Mouse (Mus musculus) hindbrain, embryonic 11.5 days (tissue): ENCODE data around the gene Cyfip2. TPM values are rescaled to one million over a fixed set of nuclear protein-coding genes. Genes with fewer than 3 reads are reported as not detected.

Source experiments
- ATAC-seq: fragments of 200-750 bp; cut with Nextera tagmentation; 2 replicates; pipeline ENCODE4 v1.8.0; 2017; ENCODE audit warnings: mild to moderate bottlenecking, moderate TSS enrichment, moderate library complexity; ENCODE audit not compliant: low FRiP score
- DNase-seq: peaks from one replicate; pipeline ENCODE4 v3.0.0-alpha.2; 2015; ENCODE audit warnings: low spot score
- H3K27ac ChIP-seq: fragments of 300-500 bp; sonication (generic); 2 replicates; pipeline ENCODE4 v1.5.1; 2014; ENCODE audit warnings: mild to moderate bottlenecking, low read depth, low read length
- H3K27me3 ChIP-seq: fragments of 300-500 bp; sonication (generic); 2 replicates; pipeline ENCODE4 v1.6.1; 2014; ENCODE audit warnings: mild to moderate bottlenecking, low read length, moderate library complexity, mixed read lengths; ENCODE audit not compliant: control insufficient read depth, insufficient read depth
- H3K36me3 ChIP-seq: fragments of 300-500 bp; sonication (generic); 2 replicates; pipeline ENCODE4 v1.6.1; 2014; ENCODE audit warnings: mild to moderate bottlenecking, low read length, moderate library complexity, mixed read lengths; ENCODE audit not compliant: control insufficient read depth, insufficient read depth
- H3K4me1 ChIP-seq: fragments of 300-500 bp; sonication (generic); replicated peaks from 2 replicates; pipeline ENCODE4 v1.6.1; 2014; ENCODE audit warnings: low read length, mixed read lengths; ENCODE audit not compliant: control insufficient read depth, insufficient read depth
- H3K4me2 ChIP-seq: fragments of 300-500 bp; sonication (generic); replicated peaks from 2 replicates; pipeline ENCODE4 v1.6.1; 2014; ENCODE audit warnings: mild to moderate bottlenecking, low read depth, low read length
- H3K4me3 ChIP-seq: fragments of 300-500 bp; sonication (generic); 2 replicates; pipeline ENCODE4 v1.5.1; 2014; ENCODE audit warnings: low read depth, low read length
- H3K9ac ChIP-seq: fragments of 300-500 bp; sonication (generic); 2 replicates; pipeline ENCODE4 v1.6.1; 2014; ENCODE audit warnings: low read depth, low read length
- H3K9me3 ChIP-seq: fragments of 300-500 bp; sonication (generic); 2 replicates; pipeline ENCODE4 v1.6.1; 2016; ENCODE audit warnings: low read length; ENCODE audit not compliant: control insufficient read depth
- WGBS: fragments of 180-500 bp; shearing (Covaris S2); extraction: QIAGEN DNeasy Blood & Tissue Kit; methylation state at CpG from one replicate; pipeline ENCODE4 v1.1.7; 2014; 5-methylcytosine and 5-hydroxymethylcytosine counted together
- polyA plus RNA-seq: library from polyadenylated mRNA; unstranded; fragments of >200 nt; fragmentation: Nextera tagmentation; extraction: Ambion mirVana; gene quantifications from 2 replicates; pipeline ENCODE4 v1.2.1, GENCODE M21; 2014

The Cyfip2 gene
- polyA plus RNA-seq, 1 experiment from 2014 or later = 60.0 TPM

- no peak overlapping the region for H3K4me2 ChIP-seq
Measured at GRCm38 (mm10) chr11:46265031-46265786, 47.5 kb downstream of the Cyfip2 start.

GRCm38 (mm10) chr11:46264584-46264983, 48.1 kb downstream of the Cyfip2 start:
- WGBS = 81% methylated on average over 3 of the region's 3 CpGs
- Histone ChIP-seq H3K4me1 (no peaks in the 10 kb centered on the region), H3K27ac (no peak overlapping the region), H3K4me2 (no peak overlapping the region), H3K4me3 (no peak overlapping the region), H3K9me3 (no peaks in the 10 kb centered on the region), H3K27me3 (no peaks in the 10 kb centered on the region), H3K9ac (no peak overlapping the region), H3K36me3 (peaks cover 2% of the 10 kb centered on the region)
- ATAC-seq (no peak), DNase-seq (no peak)

More at GRCm38 (mm10) chr11:46265031-46265786, 47.5 kb downstream of the Cyfip2 start:
- H3K27me3 ChIP-seq = no peaks in the 10 kb centered on the region
- ATAC-seq (no peak), DNase-seq (no peak)
- 90% methylated on average over 11 of the region's 11 CpGs for WGBS
- no peak overlapping the region for H3K4me3 ChIP-seq
- peaks cover 2% of the 10 kb centered on the region for H3K36me3 ChIP-seq
- H3K9me3 ChIP-seq = no peaks in the 10 kb centered on the region
- H3K9ac ChIP-seq = no peak overlapping the region
- H3K4me1 ChIP-seq = no peaks in the 10 kb centered on the region
- H3K27ac ChIP-seq = no peak overlapping the region

GRCm38 (mm10) chr11:46263291-46263690, 49.4 kb downstream of the Cyfip2 start:
- H3K4me1 ChIP-seq = no peaks in the 10 kb centered on the region
- no peak for DNase-seq
- no peak overlapping the region for H3K9ac ChIP-seq
- no peak overlapping the region for H3K4me2 ChIP-seq
- 93% methylated on average over 11 of the region's 11 CpGs for WGBS
- H3K27ac ChIP-seq = no peak overlapping the region
- no peaks in the 10 kb centered on the region for H3K27me3 ChIP-seq
- peaks cover 2% of the 10 kb centered on the region for H3K36me3 ChIP-seq
- ATAC-seq = no peak
- H3K4me3 ChIP-seq = no peak overlapping the region
- H3K9me3 ChIP-seq = no peaks in the 10 kb centered on the region

GRCm38 (mm10) chr11:46262854-46263253, 49.8 kb downstream of the Cyfip2 start:
- no peak overlapping the region for H3K27ac ChIP-seq
- ATAC-seq (no peak), DNase-seq (no peak)
- H3K27me3 ChIP-seq = no peaks in the 10 kb centered on the region
- H3K4me1 ChIP-seq = no peaks in the 10 kb centered on the region
- no peak overlapping the region for H3K4me3 ChIP-seq
- H3K9ac ChIP-seq = no peak overlapping the region
- peaks cover 2% of the 10 kb centered on the region for H3K36me3 ChIP-seq
- 76% methylated on average over 3 of the region's 3 CpGs for WGBS
- H3K4me2 ChIP-seq = no peak overlapping the region
- no peaks in the 10 kb centered on the region for H3K9me3 ChIP-seq

- Histone ChIP-seq H3K4me3 (no peak overlapping the region), H3K27ac (no peak overlapping the region), H3K9ac (no peak overlapping the region), H3K9me3 (no peaks in the 10 kb centered on the region), H3K4me2 (no peak overlapping the region), H3K36me3 (no peaks in the 10 kb centered on the region; the same call in 1 of the 2 replicates), H3K4me1 (no peaks in the 10 kb centered on the region), H3K27me3 (no peaks in the 10 kb centered on the region)
- DNase-seq = no peak
- WGBS = 94% methylated on average over 8 of the region's 8 CpGs
- no peak for ATAC-seq
Measured at GRCm38 (mm10) chr11:46258749-46259148, 53.9 kb downstream of the Cyfip2 start.

GRCm38 (mm10) chr11:46258207-46258606, 54.5 kb downstream of the Cyfip2 start:
- H3K4me3 ChIP-seq = no peak overlapping the region
- H3K9me3 ChIP-seq = no peaks in the 10 kb centered on the region
- H3K4me1 ChIP-seq = no peaks in the 10 kb centered on the region
- no peak for ATAC-seq
- no peaks in the 10 kb centered on the region; the same call in 1 of the 2 replicates for H3K36me3 ChIP-seq
- DNase-seq = peak; percentile 39
- no peak overlapping the region for H3K4me2 ChIP-seq
- WGBS = 70% methylated on average over 4 of the region's 4 CpGs
- no peaks in the 10 kb centered on the region for H3K27me3 ChIP-seq
- H3K9ac ChIP-seq = no peak overlapping the region
- H3K27ac ChIP-seq = no peak overlapping the region

- DNase-seq (no peak), ATAC-seq (no peak)
- H3K27me3 ChIP-seq = no peaks in the 10 kb centered on the region
- WGBS = 93% methylated on average over 2 of the region's 2 CpGs
- H3K4me1 ChIP-seq = no peaks in the 10 kb centered on the region
- H3K4me3 ChIP-seq = no peak overlapping the region
- H3K4me2 ChIP-seq = no peak overlapping the region
- no peak overlapping the region for H3K9ac ChIP-seq
- H3K9me3 ChIP-seq = no peaks in the 10 kb centered on the region
- no peak overlapping the region for H3K27ac ChIP-seq
- no peaks in the 10 kb centered on the region; the same call in 1 of the 2 replicates for H3K36me3 ChIP-seq
Measured at GRCm38 (mm10) chr11:46255291-46255690, 57.4 kb downstream of the Cyfip2 start.

GRCm38 (mm10) chr11:46251994-46252393, 60.7 kb downstream of the Cyfip2 start:
- 0 out of 2 replicates have a peak, but pooled peaks cover 3% of the 10 kb centered on the region for H3K36me3 ChIP-seq

GRCm38 (mm10) chr11:46248352-46248751, 64.3 kb downstream of the Cyfip2 start:
- Histone ChIP-seq H3K27ac (no peak overlapping the region), H3K27me3 (no peaks in the 10 kb centered on the region), H3K4me1 (no peaks in the 10 kb centered on the region), H3K36me3 (0 out of 2 replicates have a peak, but pooled peaks cover 3% of the 10 kb centered on the region), H3K9ac (no peak overlapping the region), H3K4me3 (no peak overlapping the region), H3K4me2 (no peak overlapping the region), H3K9me3 (no peaks in the 10 kb centered on the region)
- ATAC-seq = no peak
- 90% methylated on average over 3 of the region's 3 CpGs for WGBS
- DNase-seq = no peak

More at GRCm38 (mm10) chr11:46251994-46252393, 60.7 kb downstream of the Cyfip2 start:
- Histone ChIP-seq H3K4me1 (no peaks in the 10 kb centered on the region), H3K4me3 (no peak overlapping the region), H3K9ac (no peak overlapping the region), H3K27ac (no peak overlapping the region), H3K9me3 (no peaks in the 10 kb centered on the region), H3K27me3 (no peaks in the 10 kb centered on the region), H3K4me2 (no peak overlapping the region)
- ATAC-seq (peak; percentile 45), DNase-seq (peak; percentile 65)
- WGBS = 36% methylated on average over 7 of the region's 7 CpGs
